Mouse (Mus musculus): ENCODE data around the gene Bpi.
A peak's percentile ranks its signal among the peaks of the same experiment; 100 is the strongest.

GRCm38 (mm10) chr2:158210503-158210902 is 47.4 kb upstream of the Bpi start:
- peak; percentile 81 for TF ChIP-seq CTCF (conservative IDR thresholded peaks at IDR 0.05; ENCODE audit: low read length)
- no peak for TF ChIP-seq NANOG (IDR thresholded peaks at IDR 0.05; ENCODE audit: borderline replicate concordance, low read length)

All from E14TG2a.4 (cell line).